Mouse (Mus musculus) cerebellum, adult 8-10 months (tissue): ENCODE results near the gene Ptdss2.
A peak's percentile ranks its signal among the peaks of the same experiment; 100 is the strongest.

Experiments used
- DNase-seq: peaks from one replicate; pipeline ENCODE4 v3.0.0; 2022

The Ptdss2 gene

DNA sequence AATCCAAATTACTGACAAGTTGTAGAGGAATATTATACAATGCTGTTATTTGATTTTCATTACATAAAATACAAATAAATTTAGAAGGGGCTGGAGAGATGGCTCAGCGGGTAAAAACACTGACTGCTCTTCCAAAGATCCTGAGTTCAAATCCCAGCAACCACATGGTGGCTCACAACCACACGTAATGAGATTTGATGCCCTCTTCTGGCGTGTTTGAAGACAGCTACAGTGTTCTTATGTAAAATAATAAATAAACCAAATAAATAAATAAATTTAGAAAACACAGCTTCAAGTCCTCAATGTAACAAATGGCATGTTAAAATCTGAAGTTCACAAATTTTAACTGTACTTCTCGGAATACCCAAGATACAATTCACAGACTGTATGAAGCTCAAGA lies 52.9 kb downstream of the Ptdss2 start:
- no peak for DNase-seq

- DNase-seq: peak; percentile 89
Measured at GRCm38 (mm10) chr7:141176173-141176572, 54.0 kb downstream of the Ptdss2 start.

- no peak for DNase-seq
Measured at GRCm38 (mm10) chr7:141188194-141188593, 66.0 kb downstream of the Ptdss2 start.

DNA sequence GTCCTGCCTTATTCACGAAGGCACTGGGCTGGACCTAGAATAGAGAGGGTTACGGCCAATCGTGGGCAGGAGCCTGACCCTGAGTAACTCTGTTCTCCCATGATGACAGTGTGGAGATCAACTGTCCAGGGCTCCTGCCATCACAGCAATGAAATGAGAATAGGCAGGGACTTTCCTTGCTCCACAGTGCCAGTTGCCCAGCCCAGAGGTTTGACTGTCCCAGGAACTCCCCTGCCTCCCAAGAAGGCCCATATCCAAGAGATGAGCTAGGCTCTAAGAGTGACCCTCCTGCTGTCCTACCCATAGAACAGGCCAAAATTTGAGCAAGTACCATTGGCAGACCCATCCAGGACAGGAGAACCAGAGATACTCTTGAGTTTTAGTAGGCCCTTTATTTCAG lies 66.6 kb downstream of the Ptdss2 start:
- no peak for DNase-seq

GRCm38 (mm10) chr7:141190220-141190619 lies 68.0 kb downstream of the Ptdss2 start:
- no peak for DNase-seq

DNA sequence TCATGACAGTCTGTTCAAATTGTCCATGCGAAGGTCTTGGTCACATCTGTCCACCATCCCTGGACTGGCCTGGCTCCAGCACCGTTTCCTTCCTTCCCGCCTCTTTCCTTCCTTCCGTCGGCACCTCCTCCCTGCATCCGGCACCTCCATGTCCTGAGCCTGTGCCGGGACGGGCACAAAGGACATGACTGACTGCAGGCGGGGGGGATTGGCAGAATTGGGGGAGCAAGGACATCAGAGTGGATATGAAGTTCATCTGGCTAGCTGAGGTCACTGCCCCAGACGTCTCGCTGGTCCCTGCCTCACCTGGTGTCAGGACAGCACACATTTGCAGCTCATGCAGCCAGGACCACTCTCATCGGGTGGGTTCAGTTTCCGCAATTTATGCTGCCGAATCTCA lies 68.9 kb downstream of the Ptdss2 start:
- no peak for DNase-seq

DNA sequence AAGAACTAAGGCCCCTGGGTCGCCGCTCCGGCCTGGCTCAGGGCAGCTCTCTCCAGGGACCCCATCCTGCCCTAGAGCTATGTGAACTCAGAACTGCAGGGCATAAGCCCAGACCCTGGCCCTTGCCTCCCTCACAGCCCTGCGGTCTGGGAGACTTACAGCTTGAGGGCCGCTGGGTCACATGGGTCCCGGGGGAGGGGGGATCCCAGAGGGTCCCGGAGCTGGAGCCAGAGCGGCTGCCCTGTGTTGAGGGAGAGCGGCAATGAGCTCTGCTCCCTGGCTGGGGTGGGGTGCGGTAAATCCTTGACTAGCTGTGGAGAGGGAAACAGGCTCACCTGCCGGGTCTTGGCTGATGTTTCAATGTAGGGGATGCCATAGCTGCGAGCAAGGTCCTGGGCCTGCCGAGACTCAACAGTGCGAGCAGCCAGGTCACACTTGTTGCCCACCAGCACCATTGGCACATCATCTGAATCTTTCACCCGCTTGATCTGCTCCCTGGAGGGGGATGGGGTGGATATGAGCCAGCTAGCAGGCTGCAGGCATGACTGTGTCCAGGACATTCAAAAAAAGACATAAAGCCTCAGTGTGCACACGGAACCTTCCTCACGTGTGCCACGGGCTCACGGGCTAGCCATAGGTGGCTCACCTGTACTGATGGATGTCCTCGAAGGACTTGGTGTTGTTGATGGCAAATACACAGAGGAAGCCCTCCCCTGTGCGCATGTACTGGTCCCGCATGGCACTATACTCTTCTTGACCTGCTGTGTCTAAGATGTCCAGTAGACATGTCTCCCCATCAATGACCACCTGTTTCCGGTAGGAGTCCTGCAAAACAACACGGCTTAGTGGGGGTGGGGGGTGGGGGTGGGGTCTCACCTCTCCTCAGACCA lies 69.9 kb downstream of the Ptdss2 start:
- DNase-seq: no peak

GRCm38 (mm10) chr7:141192776-141193347 lies 70.7 kb downstream of the Ptdss2 start:
- peak; percentile 32 for DNase-seq

- peak; percentile 47 for DNase-seq
Measured at GRCm38 (mm10) chr7:141193348-141193856, 71.2 kb downstream of the Ptdss2 start.

DNA sequence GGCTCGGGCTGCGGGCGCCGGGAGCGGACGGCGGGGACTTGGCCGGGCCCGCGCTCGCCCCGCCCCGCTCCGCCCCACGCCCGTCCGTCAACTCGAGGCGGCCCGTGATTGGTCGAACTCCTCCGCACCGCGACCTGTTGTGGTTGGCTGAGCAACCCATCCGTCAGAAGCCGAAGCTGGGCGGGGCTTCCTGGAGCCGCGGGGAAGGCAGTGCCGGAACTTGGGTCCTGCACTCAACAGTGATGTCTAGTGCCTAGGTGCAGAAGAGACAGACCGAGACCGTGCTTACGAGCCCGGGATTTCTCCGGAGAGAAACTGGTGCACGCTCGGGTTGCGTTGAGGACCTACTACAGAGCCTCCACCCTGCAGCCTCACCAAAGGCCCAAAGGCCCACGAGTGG lies 71.8 kb downstream of the Ptdss2 start, which contains the start of the genes Hras and Lrrc56:
TSS of gene Hras (minus strand) at position 58 of the 400 bp plus-strand sequence.
TSS of gene Lrrc56 (plus strand) at position 210 of the 400 bp plus-strand sequence.
- DNase-seq: peak; percentile 97

GRCm38 (mm10) chr7:141194409-141194808 lies 72.2 kb downstream of the Ptdss2 start:
- no peak for DNase-seq

DNA sequence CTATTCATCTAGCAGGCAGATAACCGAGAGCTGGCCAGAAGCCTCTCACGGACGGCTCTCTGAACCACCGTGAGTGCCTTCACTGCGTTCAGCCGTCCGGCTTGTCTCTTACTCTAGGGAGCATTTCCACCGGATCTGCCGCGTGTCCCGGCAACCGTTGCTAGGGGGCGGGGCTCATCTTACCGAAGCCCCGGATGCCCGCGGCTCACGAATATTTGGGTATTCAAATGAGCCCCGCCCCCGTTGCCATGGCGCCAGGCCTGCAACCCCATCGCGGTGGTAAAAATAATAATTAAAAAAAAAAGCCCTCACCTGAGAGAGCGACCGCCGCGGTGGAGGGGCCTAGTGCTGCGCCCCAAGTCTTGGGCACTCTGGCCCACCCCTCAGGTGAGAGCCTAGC lies 72.6 kb downstream of the Ptdss2 start:
- DNase-seq: peak; percentile 74

DNA sequence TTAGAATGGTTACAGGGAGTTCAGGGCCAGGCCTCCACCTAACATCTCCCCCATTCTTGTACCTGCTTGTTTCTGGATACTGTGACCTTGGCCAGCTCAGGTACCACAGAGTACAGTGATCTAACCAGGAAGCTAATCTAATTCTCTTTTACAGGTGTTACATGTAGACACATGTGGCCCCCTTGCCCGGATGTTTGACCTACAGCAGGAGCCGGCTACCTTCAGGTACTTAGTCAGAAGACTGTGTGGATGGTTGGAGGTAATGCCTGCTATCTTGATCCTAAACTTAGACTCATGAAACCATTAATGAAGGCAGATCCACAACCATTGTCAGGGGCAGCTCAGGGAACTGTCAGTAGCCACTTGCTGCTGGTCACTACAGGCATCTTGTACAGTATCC lies 73.6 kb downstream of the Ptdss2 start:
- no peak for DNase-seq

DNA sequence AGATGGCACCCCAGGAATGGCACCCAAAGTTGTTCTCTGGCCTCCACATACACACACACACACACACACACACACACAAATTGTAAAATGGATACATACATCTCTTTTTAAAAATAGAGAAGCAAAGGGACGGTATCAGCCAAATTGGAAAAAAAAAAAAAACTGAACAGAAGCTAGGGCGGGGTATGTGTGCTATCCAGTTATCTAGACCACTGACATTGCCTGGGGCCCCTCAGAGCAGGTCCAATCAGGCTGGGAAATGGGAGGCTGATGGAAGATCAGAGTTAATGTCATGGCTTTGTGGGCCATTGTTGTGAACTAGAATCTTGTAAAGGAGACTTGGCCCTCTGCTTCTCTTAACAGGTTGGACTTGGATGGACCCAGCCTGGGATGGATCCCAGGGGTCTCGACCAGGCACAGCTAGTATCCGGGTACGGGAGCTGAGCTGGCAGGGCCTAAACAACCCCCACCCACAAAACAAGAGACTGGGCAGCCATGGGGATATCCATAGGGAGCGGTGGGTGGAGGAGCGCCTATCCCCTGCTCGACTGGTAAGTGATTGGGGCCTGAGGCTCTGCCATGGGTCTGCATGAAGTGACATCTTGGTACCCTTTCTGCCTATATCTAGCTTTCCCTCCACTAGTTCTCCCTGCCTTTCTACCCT lies 74.6 kb downstream of the Ptdss2 start:
- no peak for DNase-seq

DNA sequence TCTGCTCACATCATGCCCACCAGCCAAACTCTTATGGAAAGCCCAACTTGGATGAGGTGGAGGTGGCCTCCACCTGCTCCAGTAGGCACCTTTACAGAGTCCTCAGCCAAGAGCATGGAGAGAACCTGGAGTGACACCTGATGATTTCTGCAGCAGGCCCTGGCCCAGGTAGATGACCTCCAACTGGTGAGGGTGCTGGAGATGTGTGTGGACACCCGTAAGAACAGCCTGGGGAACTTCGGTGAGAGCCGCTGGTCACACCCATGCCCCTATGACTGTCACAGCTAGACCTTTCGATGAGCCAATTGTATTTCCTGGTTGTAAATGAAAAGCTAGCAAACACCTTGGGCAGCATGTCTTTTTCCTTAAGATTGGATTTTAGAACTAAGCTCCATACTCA lies 75.9 kb downstream of the Ptdss2 start:
- DNase-seq: no peak

DNA sequence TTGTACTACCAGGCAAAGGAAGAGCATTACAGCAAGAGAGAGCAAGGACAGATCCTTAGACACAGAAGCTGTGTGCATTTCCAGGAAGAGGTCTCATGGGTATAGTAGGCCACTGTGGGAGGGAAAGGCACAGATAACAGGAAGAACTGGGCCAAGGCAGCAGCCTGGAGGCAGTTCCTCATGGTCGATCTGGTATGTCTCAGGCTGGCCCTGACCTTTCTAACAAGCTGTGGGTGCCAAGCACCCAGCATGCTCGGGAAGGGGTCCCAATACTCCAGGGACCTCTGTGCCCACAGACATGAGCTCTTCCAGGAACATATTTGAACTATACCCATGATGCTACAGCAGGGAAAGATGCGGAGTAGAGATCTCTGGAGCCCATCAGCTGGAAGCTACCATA lies 82.4 kb downstream of the Ptdss2 start:
- DNase-seq: no peak

GRCm38 (mm10) chr7:141205504-141205903 lies 83.3 kb downstream of the Ptdss2 start:
- no peak for DNase-seq

- no peak for DNase-seq
Measured at GRCm38 (mm10) chr7:141206182-141206937, 84.2 kb downstream of the Ptdss2 start.
